Mouse (Mus musculus) heart, adult 2 months (tissue): Measurements from ENCODE around the gene Mettl2. TPM values are rescaled to one million over a fixed set of nuclear protein-coding genes. Genes with fewer than 3 reads are reported as not detected.

Experiments used
- DNase-seq, 2 experiments: peaks; one replicate each; pipeline ENCODE4 v3.0.0; 2021
- H3K27ac ChIP-seq: fragments of 200-600 bp; 2 replicates; pipeline ENCODE4 v1.8.1; 2022
- H3K27me3 ChIP-seq: fragments of 200-500 bp; 2 replicates; pipeline ENCODE4 v1.6.1; 2012; ENCODE audit warnings: mild to moderate bottlenecking, low read length, inconsistent platforms, mixed read lengths; ENCODE audit not compliant: control insufficient read depth, insufficient read depth
- H3K36me3 ChIP-seq: fragments of 200-500 bp; 2 replicates; pipeline ENCODE4 v1.6.1; 2012; ENCODE audit warnings: low read length, inconsistent platforms; ENCODE audit not compliant: control insufficient read depth, insufficient read depth
- H3K4me1 ChIP-seq: fragments of 200-500 bp; 2 replicates; pipeline ENCODE4 v1.6.1; 2011; ENCODE audit warnings: low read length; ENCODE audit not compliant: control insufficient read depth, insufficient read depth
- H3K4me3 ChIP-seq: fragments of 200-600 bp; 2 replicates; pipeline ENCODE4 v1.8.1; 2022
- H3K79me2 ChIP-seq: fragments of 200-500 bp; replicated peaks from 2 replicates; pipeline ENCODE4 v1.6.1; 2012; ENCODE audit warnings: mild to moderate bottlenecking, inconsistent platforms, low read length, moderate library complexity, mixed read lengths; ENCODE audit not compliant: control insufficient read depth, insufficient read depth
- H3K9ac ChIP-seq: fragments of 200-500 bp; 2 replicates; pipeline ENCODE4 v1.6.1; 2012; ENCODE audit warnings: low read depth, mild to moderate bottlenecking, control low read depth, inconsistent platforms, low read length, mixed read lengths
- CTCF ChIP-seq: fragments of 200-600 bp; IDR thresholded peaks from 2 replicates; pipeline ENCODE4 v1.8.1; 2022; ENCODE audit warnings: antibody characterized with exemption, mild to moderate bottlenecking, moderate library complexity
- EP300 ChIP-seq: fragments of 200-500 bp; IDR thresholded peaks from 2 replicates; pipeline ENCODE4 v1.6.1; 2011; ENCODE audit warnings: low read depth, low read length, control low read depth; ENCODE audit not compliant: insufficient read depth
- POLR2A ChIP-seq: fragments of 200-500 bp; IDR thresholded peaks from 2 replicates; pipeline ENCODE4 v1.6.1; 2011; ENCODE audit warnings: mild to moderate bottlenecking, low read depth, low read length, control low read depth; ENCODE audit not compliant: insufficient read depth
- WGBS: fragments of 180-500 bp; shearing (Covaris S2); methylation state at CpG from one replicate; pipeline ENCODE4 v1.1.7; 2018; 5-methylcytosine and 5-hydroxymethylcytosine counted together
- intact Hi-C: fragments of 180-260 bp; cut with DNase I; formaldehyde crosslinking; loops from one replicate; pipeline ENCODE4 v1.15.1; 2025
- polyA plus RNA-seq: library from polyadenylated mRNA; depleted of rRNA; stranded (reverse); fragments of >200 nt; gene quantifications from 2 replicates; pipeline ENCODE4 v1.2.3, GENCODE M21; 2012
- total RNA-seq, 2 experiments: library from RNA; stranded (reverse); gene quantifications; 2 replicates each; pipeline ENCODE4 v1.2.3; 2021

The Mettl2 gene
- total and polyA plus RNA-seq, 3 experiments: 9.0 to 12.8 (median 10.1) TPM

- 57% methylated on average over 19 of the region's 19 CpGs for whole genome bisulfite sequencing
- intact Hi-C loops: no loop called here
- TF ChIP-seq CTCF: no peak
- TF ChIP-seq EP300: no peak
- no peak for TF ChIP-seq POLR2A
- no peaks in the 10 kb centered on the region for H3K79me2 ChIP-seq
- H3K36me3 ChIP-seq: no peaks in the 10 kb centered on the region
- H3K4me3 ChIP-seq: peak overlapping the region; percentile 27
- no peaks in the 10 kb centered on the region for H3K4me1 ChIP-seq
- peak overlapping the region; percentile 16; the same call in 1 of the 2 replicates for H3K9ac ChIP-seq
- no peaks in the 10 kb centered on the region for H3K27me3 ChIP-seq
- DNase-seq: peak in 1 of 2 experiments; percentile 12
- H3K27ac ChIP-seq: peak overlapping the region; percentile 47
Observed at GRCm38 (mm10) chr11:105156748-105157267, 30.6 kb downstream of the Mettl2 start.

GRCm38 (mm10) chr11:105158047-105158446 lies 31.8 kb downstream of the Mettl2 start:
- intact Hi-C loops: no loop called here
- Histone ChIP-seq H3K27me3 (no peaks in the 10 kb centered on the region), H3K79me2 (no peaks in the 10 kb centered on the region), H3K9ac (no peak overlapping the region), H3K36me3 (no peaks in the 10 kb centered on the region), H3K4me3 (no peak overlapping the region), H3K27ac (no peak overlapping the region), H3K4me1 (no peaks in the 10 kb centered on the region)
- DNase-seq: no peak
- TF ChIP-seq EP300 (no peak), POLR2A (no peak), CTCF (no peak)

GRCm38 (mm10) chr11:105159673-105160360 lies 33.6 kb downstream of the Mettl2 start:
- H3K36me3 ChIP-seq: no peaks in the 10 kb centered on the region
- no peaks in the 10 kb centered on the region for H3K79me2 ChIP-seq
- no peaks in the 10 kb centered on the region for H3K27me3 ChIP-seq
- no peak overlapping the region for H3K9ac ChIP-seq
- WGBS: 62% methylated on average over 6 of the region's 6 CpGs
- intact Hi-C loops: no loop called here
- no peaks in the 10 kb centered on the region for H3K4me1 ChIP-seq
- TF ChIP-seq POLR2A: no peak
- no peak for TF ChIP-seq CTCF
- TF ChIP-seq EP300: no peak
- no peak overlapping the region for H3K27ac ChIP-seq
- no peak overlapping the region for H3K4me3 ChIP-seq
- no peak for DNase-seq

- no peak for DNase-seq
- H3K4me1 ChIP-seq: no peaks in the 10 kb centered on the region
- H3K36me3 ChIP-seq: no peaks in the 10 kb centered on the region
- no peak overlapping the region for H3K9ac ChIP-seq
- H3K79me2 ChIP-seq: no peaks in the 10 kb centered on the region
- TF ChIP-seq POLR2A: no peak
- no peaks in the 10 kb centered on the region for H3K27me3 ChIP-seq
- intact Hi-C loops: no loop called here
- H3K27ac ChIP-seq: no peak overlapping the region
- 82% methylated on average over 2 of the region's 2 CpGs for WGBS
- H3K4me3 ChIP-seq: no peak overlapping the region
Observed at GRCm38 (mm10) chr11:105161411-105161810, 35.2 kb downstream of the Mettl2 start.

- H3K4me1 ChIP-seq: no peaks in the 10 kb centered on the region
- H3K36me3 ChIP-seq: no peaks in the 10 kb centered on the region
- no peak overlapping the region for H3K27ac ChIP-seq
- no peak overlapping the region for H3K9ac ChIP-seq
- H3K4me3 ChIP-seq: no peak overlapping the region
- WGBS: 79% methylated on average over 69 of the region's 69 CpGs
- H3K79me2 ChIP-seq: no peaks in the 10 kb centered on the region
- intact Hi-C loops: no loop called here
- DNase-seq: no peak
- no peak for TF ChIP-seq CTCF
- no peak for TF ChIP-seq POLR2A
- H3K27me3 ChIP-seq: no peaks in the 10 kb centered on the region
Observed at GRCm38 (mm10) chr11:105164516-105165510, 38.6 kb downstream of the Mettl2 start.

GRCm38 (mm10) chr11:105166780-105167179 lies 40.6 kb downstream of the Mettl2 start:
- H3K27ac ChIP-seq: no peak overlapping the region
- no peak overlapping the region for H3K4me3 ChIP-seq
- no peak for DNase-seq
- WGBS: 86% methylated on average over 10 of the region's 10 CpGs
- no peaks in the 10 kb centered on the region for H3K36me3 ChIP-seq
- no peaks in the 10 kb centered on the region for H3K79me2 ChIP-seq
- H3K27me3 ChIP-seq: no peaks in the 10 kb centered on the region
- H3K9ac ChIP-seq: no peak overlapping the region
- TF ChIP-seq POLR2A (no peak), CTCF (no peak), EP300 (no peak)
- intact Hi-C loops: no loop called here
- H3K4me1 ChIP-seq: no peaks in the 10 kb centered on the region
